Mouse (Mus musculus) hindbrain, embryonic 15.5 days (tissue): ENCODE measurements at regions not wholly inside any gene's neighbourhood (a gene's known extent, or its start where the extent isn't known, plus 50 kb on each side); places are given as distances from the start of the nearest gene placed in this dataset.
"Not testable (repeated sequence)": the region's sequence is repeated elsewhere in the genome, so short reads cannot be mapped to it uniquely, and the experiment has no call there.

Source experiments
- ATAC-seq: fragments of 200-750 bp; cut with Nextera tagmentation; 2 replicates; pipeline ENCODE4 v1.8.0; 2017; ENCODE audit warnings: low read depth, moderate number of reproducible peaks, moderate TSS enrichment; ENCODE audit not compliant: low FRiP score
- H3K27ac ChIP-seq: fragments of 300-500 bp; sonication (generic); replicated peaks from 2 replicates; pipeline ENCODE4 v1.5.1; 2015; ENCODE audit warnings: mild to moderate bottlenecking, inconsistent platforms
- H3K27me3 ChIP-seq: fragments of 300-500 bp; sonication (generic); 2 replicates; pipeline ENCODE4 v1.6.1; 2015; ENCODE audit warnings: control low read depth, inconsistent platforms
- H3K36me3 ChIP-seq: fragments of 300-500 bp; sonication (generic); 2 replicates; pipeline ENCODE4 v1.6.1; 2015; ENCODE audit warnings: control low read depth, inconsistent platforms
- H3K4me1 ChIP-seq: fragments of 300-500 bp; sonication (generic); replicated peaks from 2 replicates; pipeline ENCODE4 v1.6.1; 2015; ENCODE audit warnings: control low read depth, inconsistent platforms
- H3K4me2 ChIP-seq: fragments of 300-500 bp; sonication (generic); 2 replicates; pipeline ENCODE4 v1.6.1; 2015; ENCODE audit warnings: moderate library complexity, mild to moderate bottlenecking, inconsistent platforms
- H3K4me3 ChIP-seq: fragments of 300-500 bp; sonication (generic); 2 replicates; pipeline ENCODE4 v1.5.1; 2015; ENCODE audit warnings: mild to moderate bottlenecking, inconsistent platforms
- H3K9ac ChIP-seq: fragments of 300-500 bp; sonication (generic); 2 replicates; pipeline ENCODE4 v1.6.1; 2015; ENCODE audit warnings: inconsistent platforms
- H3K9me3 ChIP-seq: fragments of 300-500 bp; sonication (generic); 2 replicates; pipeline ENCODE4 v1.6.1; 2016; ENCODE audit warnings: control low read depth, inconsistent platforms
- WGBS: fragments of 180-500 bp; shearing (Covaris S2); methylation state at CpG from one replicate; pipeline ENCODE4 v1.1.7; 2015; 5-methylcytosine and 5-hydroxymethylcytosine counted together

- no peak for ATAC-seq
- WGBS = 70% methylated on average over 2 of the region's 2 CpGs
- no peaks in the 10 kb centered on the region for H3K4me1 ChIP-seq
Observed at GRCm38 (mm10) chr5:7580413-7580812, 235.9 kb upstream of the Zfp804b start.

GRCm38 (mm10) chr5:7586547-7586946 is 242.0 kb upstream of the Zfp804b start:
- H3K27ac ChIP-seq = no peak overlapping the region
- H3K36me3 ChIP-seq = no peaks in the 10 kb centered on the region
- no peaks in the 10 kb centered on the region for H3K4me1 ChIP-seq
- no peak overlapping the region for H3K4me2 ChIP-seq
- H3K9ac ChIP-seq = no peak overlapping the region
- H3K4me3 ChIP-seq = no peak overlapping the region
- H3K9me3 ChIP-seq = no peaks in the 10 kb centered on the region
- ATAC-seq = no peak
- H3K27me3 ChIP-seq = no peaks in the 10 kb centered on the region

More at GRCm38 (mm10) chr5:7580413-7580812, 235.9 kb upstream of the Zfp804b start:
- Histone ChIP-seq H3K9ac (no peak overlapping the region), H3K27ac (no peak overlapping the region), H3K4me3 (no peak overlapping the region), H3K4me2 (no peak overlapping the region), H3K27me3 (no peaks in the 10 kb centered on the region), H3K9me3 (no peaks in the 10 kb centered on the region), H3K36me3 (no peaks in the 10 kb centered on the region)

DNA sequence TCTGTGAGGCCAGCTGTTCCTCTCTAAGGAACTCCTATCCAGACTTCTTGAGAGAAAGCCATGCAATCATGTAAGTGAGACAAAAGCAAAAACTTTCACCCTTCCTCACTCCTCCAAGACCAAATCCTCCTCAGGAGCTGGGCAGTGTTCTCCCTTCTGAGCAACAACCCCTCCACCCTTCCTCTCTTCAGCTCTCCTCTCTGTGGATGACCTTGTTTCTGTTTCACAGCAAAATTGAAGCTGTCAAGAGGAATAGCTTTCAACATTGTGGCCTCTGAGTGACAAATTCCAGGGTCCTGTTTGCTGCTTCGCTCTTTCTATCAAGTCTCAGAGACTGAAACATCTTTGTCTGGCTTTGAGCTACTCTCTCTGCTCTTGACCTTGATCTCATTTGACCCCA is 255.9 kb upstream of the Zfp804b start:
- H3K9me3 ChIP-seq = no peaks in the 10 kb centered on the region
- no peaks in the 10 kb centered on the region for H3K4me1 ChIP-seq
- H3K4me3 ChIP-seq = no peak overlapping the region
- WGBS = 83% methylated on average over 1 of the region's 1 CpGs
- no peak overlapping the region for H3K9ac ChIP-seq
- H3K4me2 ChIP-seq = no peak overlapping the region
- no peaks in the 10 kb centered on the region for H3K27me3 ChIP-seq
- H3K36me3 ChIP-seq = no peaks in the 10 kb centered on the region
- no peak for ATAC-seq
- no peak overlapping the region for H3K27ac ChIP-seq

- H3K27me3 ChIP-seq = no peaks in the 10 kb centered on the region
- H3K36me3 ChIP-seq = no peaks in the 10 kb centered on the region
- no peak overlapping the region for H3K9ac ChIP-seq
- H3K27ac ChIP-seq = no peak overlapping the region
- H3K9me3 ChIP-seq = no peaks in the 10 kb centered on the region
- H3K4me2 ChIP-seq = no peak overlapping the region
- H3K4me3 ChIP-seq = no peak overlapping the region
- no peak for ATAC-seq
- H3K4me1 ChIP-seq = no peaks in the 10 kb centered on the region
Observed at GRCm38 (mm10) chr5:7607517-7607916, 263.0 kb upstream of the Zfp804b start.

- Histone ChIP-seq H3K4me1 (no peaks in the 10 kb centered on the region), H3K36me3 (no peaks in the 10 kb centered on the region), H3K4me3 (no peak overlapping the region), H3K27ac (no peak overlapping the region), H3K4me2 (no peak overlapping the region), H3K9ac (no peak overlapping the region), H3K9me3 (no peaks in the 10 kb centered on the region), H3K27me3 (no peaks in the 10 kb centered on the region)
- ATAC-seq = no peak
- 90% methylated on average over 2 of the region's 2 CpGs for WGBS
Observed at GRCm38 (mm10) chr5:7607924-7608323, 263.4 kb upstream of the Zfp804b start.

GRCm38 (mm10) chr5:7655280-7655679 is 305.0 kb upstream of the Steap4 start:
- no peaks in the 10 kb centered on the region for H3K9me3 ChIP-seq
- no peak overlapping the region for H3K9ac ChIP-seq
- H3K4me3 ChIP-seq = no peak overlapping the region
- peak; percentile 79 for ATAC-seq
- H3K27ac ChIP-seq = no peak overlapping the region
- 65% methylated on average over 2 of the region's 2 CpGs for WGBS
- no peaks in the 10 kb centered on the region for H3K4me1 ChIP-seq
- no peaks in the 10 kb centered on the region for H3K36me3 ChIP-seq
- H3K27me3 ChIP-seq = no peaks in the 10 kb centered on the region
- no peak overlapping the region for H3K4me2 ChIP-seq

- Histone ChIP-seq H3K4me3 (no peak overlapping the region), H3K4me1 (no peaks in the 10 kb centered on the region), H3K36me3 (no peaks in the 10 kb centered on the region), H3K9me3 (no peaks in the 10 kb centered on the region), H3K4me2 (no peak overlapping the region), H3K27me3 (no peaks in the 10 kb centered on the region), H3K9ac (no peak overlapping the region), H3K27ac (no peak overlapping the region)
- ATAC-seq = no peak
- WGBS = 71% methylated on average over 1 of the region's 1 CpGs
Observed at GRCm38 (mm10) chr5:7701776-7702175, 258.5 kb upstream of the Steap4 start.

- Histone ChIP-seq H3K4me2 (no peak overlapping the region), H3K27ac (no peak overlapping the region), H3K9ac (no peak overlapping the region), H3K36me3 (no peaks in the 10 kb centered on the region), H3K9me3 (no peaks in the 10 kb centered on the region), H3K4me1 (no peaks in the 10 kb centered on the region), H3K27me3 (no peaks in the 10 kb centered on the region), H3K4me3 (no peak overlapping the region)
- ATAC-seq = peak; percentile 85
Observed at GRCm38 (mm10) chr5:7719557-7719956, 240.7 kb upstream of the Steap4 start.

DNA sequence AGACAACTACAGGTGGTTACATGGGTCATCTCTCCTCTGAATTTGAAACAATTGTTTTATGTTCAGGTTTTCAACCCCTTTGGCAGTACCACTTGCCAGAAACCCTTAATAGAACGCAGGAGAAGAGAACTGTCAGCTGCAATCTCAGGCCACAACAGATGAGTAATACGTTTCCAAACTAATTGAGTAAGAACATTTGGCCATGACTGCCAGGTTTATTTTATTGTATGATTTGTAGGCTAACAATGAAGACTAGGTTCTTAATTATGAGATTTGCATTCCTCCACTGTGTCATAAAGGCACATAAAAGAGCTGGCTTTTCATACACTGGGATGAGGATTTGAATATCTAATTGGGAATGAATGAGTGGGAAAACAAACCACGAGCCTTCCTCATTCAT is 240.2 kb upstream of the Steap4 start:
- no peak overlapping the region for H3K4me3 ChIP-seq
- WGBS = 55% methylated on average over 3 of the region's 3 CpGs
- no peak overlapping the region for H3K4me2 ChIP-seq

GRCm38 (mm10) chr5:7720688-7721087 is 239.6 kb upstream of the Steap4 start:
- Histone ChIP-seq H3K9ac (no peak overlapping the region), H3K4me2 (no peak overlapping the region), H3K4me3 (no peak overlapping the region), H3K9me3 (no peaks in the 10 kb centered on the region), H3K27ac (no peak overlapping the region), H3K27me3 (no peaks in the 10 kb centered on the region), H3K4me1 (no peaks in the 10 kb centered on the region), H3K36me3 (no peaks in the 10 kb centered on the region)
- 87% methylated on average over 2 of the region's 2 CpGs for WGBS
- no peak for ATAC-seq

More for the DNA sequence above, 240.2 kb upstream of the Steap4 start:
- Histone ChIP-seq H3K9me3 (no peaks in the 10 kb centered on the region), H3K36me3 (no peaks in the 10 kb centered on the region), H3K9ac (no peak overlapping the region), H3K27me3 (no peaks in the 10 kb centered on the region), H3K27ac (no peak overlapping the region), H3K4me1 (no peaks in the 10 kb centered on the region)
- no peak for ATAC-seq

GRCm38 (mm10) chr5:7732566-7732965 is 227.7 kb upstream of the Steap4 start:
- WGBS = 68% methylated on average over 2 of the region's 2 CpGs
- not testable (repeated sequence) for H3K27me3 ChIP-seq, H3K4me1 ChIP-seq, H3K4me2 ChIP-seq, H3K9me3 ChIP-seq, H3K27ac ChIP-seq, ATAC-seq, H3K4me3 ChIP-seq, H3K9ac ChIP-seq, H3K36me3 ChIP-seq

DNA sequence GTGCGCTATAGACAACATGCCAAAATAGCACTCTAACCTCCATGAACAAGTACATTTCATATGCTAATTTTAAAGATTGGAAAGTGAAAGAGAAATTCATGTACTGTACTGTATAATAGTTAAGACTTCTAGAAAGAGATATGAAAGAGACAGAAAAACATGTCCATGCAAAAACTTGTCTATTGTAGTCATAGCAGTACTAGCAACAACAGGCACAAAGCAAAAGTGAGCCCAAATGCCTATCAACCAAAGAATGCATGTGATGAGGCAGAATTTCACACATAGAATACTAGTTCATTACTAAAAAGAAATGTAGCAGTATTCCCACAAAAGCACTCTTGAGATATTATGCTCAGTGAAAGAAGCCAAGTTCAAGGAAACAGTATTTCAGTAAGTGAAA is 180.4 kb upstream of the Steap4 start:
- ATAC-seq = no peak
- no peaks in the 10 kb centered on the region for H3K4me1 ChIP-seq
- H3K4me2 ChIP-seq = no peak overlapping the region
- no peak overlapping the region for H3K9ac ChIP-seq
- H3K27ac ChIP-seq = no peak overlapping the region
- H3K27me3 ChIP-seq = no peaks in the 10 kb centered on the region
- WGBS = 83% methylated on average over 1 of the region's 1 CpGs
- no peaks in the 10 kb centered on the region for H3K9me3 ChIP-seq
- no peaks in the 10 kb centered on the region for H3K36me3 ChIP-seq
- H3K4me3 ChIP-seq = no peak overlapping the region

GRCm38 (mm10) chr5:7782235-7782634 is 178.0 kb upstream of the Steap4 start:
- H3K27me3 ChIP-seq = no peaks in the 10 kb centered on the region
- H3K9ac ChIP-seq = no peak overlapping the region
- H3K36me3 ChIP-seq = no peaks in the 10 kb centered on the region
- H3K4me2 ChIP-seq = no peak overlapping the region
- no peak overlapping the region for H3K27ac ChIP-seq
- 51% methylated on average over 1 of the region's 1 CpGs for WGBS
- ATAC-seq = no peak
- no peaks in the 10 kb centered on the region for H3K9me3 ChIP-seq
- H3K4me1 ChIP-seq = no peaks in the 10 kb centered on the region
- H3K4me3 ChIP-seq = no peak overlapping the region
